Comparison of ENCODE assay signal across 18 mouse cellular contexts in the genomic region with DNA sequence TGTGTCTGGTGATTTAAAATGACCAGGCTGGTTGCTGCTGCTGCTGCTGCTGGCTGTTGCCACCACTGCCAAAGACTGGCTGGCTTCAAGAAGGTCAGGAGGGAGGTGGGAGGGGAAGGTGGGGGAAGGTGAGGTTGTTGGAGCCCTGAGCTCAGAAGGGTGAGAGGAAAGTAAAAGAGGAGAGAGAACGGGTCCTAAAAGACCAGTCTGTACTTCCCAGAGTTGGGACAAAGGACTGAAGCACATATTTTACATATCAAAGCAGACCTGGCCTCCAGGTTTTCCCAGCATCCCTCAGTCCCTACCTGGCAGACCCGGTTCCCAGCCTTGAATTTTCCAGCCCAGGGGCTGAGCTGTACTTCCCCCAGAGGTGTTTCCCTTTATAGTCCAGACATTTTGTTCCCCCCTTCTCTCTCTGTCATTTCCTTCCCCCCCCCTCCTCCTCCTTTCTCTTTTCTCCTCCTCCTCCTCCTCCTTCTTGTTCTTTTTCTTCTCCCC. TPM values are rescaled to one million over a fixed set of nuclear protein-coding genes. Genes with fewer than 3 reads are reported as not detected.
A peak's percentile ranks its signal among the peaks of the same experiment; 100 is the strongest.
DNase-seq lines count a peak whose midpoint lies in the region; ATAC-seq and TF ChIP-seq lines count a peak whose summit lies in the region.
"Had no signal": no experiment of that assay in that cellular context is flagged by ENCODE, and none has a peak within 500 bp of the region (broad histone marks: within the 10 kb centered on the region; RNA-seq: fewer than 3 reads in every experiment).

No protein-coding gene starts in this region.

- no peaks in the 10 kb centered on the region for H3K27me3 ChIP-seq in intestine, embryonic 15.5 days (replicated peaks)
- H3K27me3 ChIP-seq in intestine, embryonic 16.5 days (replicated peaks; ENCODE audit: control insufficient read depth, insufficient read depth, low read length) = no peaks in the 10 kb centered on the region
- no peaks in the 10 kb centered on the region for H3K27me3 ChIP-seq in kidney, postnatal 0 days (ENCODE audit: insufficient read depth, low read length)
- peaks cover 5% of the 10 kb centered on the region; the same call in 1 of the 2 replicates for H3K27me3 ChIP-seq in heart, embryonic 10.5 days (ENCODE audit: insufficient read depth, poor library complexity, severe bottlenecking)
- H3K27me3 ChIP-seq: limb, embryonic 13.5 days had no signal

- no peak overlapping the region for H3K27ac ChIP-seq in intestine, embryonic 15.5 days
- H3K27ac ChIP-seq in intestine, embryonic 16.5 days (ENCODE audit: low read length) = no peak overlapping the region
- peak overlapping the region; percentile 25; the same call in 1 of the 2 replicates for H3K27ac ChIP-seq in kidney, postnatal 0 days
- H3K27ac ChIP-seq in heart, embryonic 10.5 days = no peak overlapping the region
- H3K27ac ChIP-seq: hindbrain, embryonic 14.5 days; left cerebral cortex, adult 2 months; limb, embryonic 13.5 days; liver, embryonic 14.5 days had no signal

- no peak for TF ChIP-seq CTCF in kidney, postnatal 0 days (IDR thresholded peaks at IDR 0.05; ENCODE audit: low read depth)

- no peak overlapping the region for H3K4me2 ChIP-seq in intestine, embryonic 15.5 days (replicated peaks)
- no peak overlapping the region for H3K4me2 ChIP-seq in intestine, embryonic 16.5 days (ENCODE audit: low read depth, low read length)
- no peak overlapping the region for H3K4me2 ChIP-seq in kidney, postnatal 0 days (ENCODE audit: low read length)
- H3K4me2 ChIP-seq: hindbrain, embryonic 14.5 days; limb, embryonic 13.5 days had no signal

- peak; percentile 62 for DNase-seq in ES-CJ7 (ENCODE audit: low read depth, low spot score)
- peak; percentile 28 for DNase-seq in WW6 (ENCODE audit: low read depth, low spot score)
- DNase-seq in kidney, postnatal 0 days (ENCODE audit: low spot score) = no peak
- no peak for DNase-seq in ovary, postnatal 14 days (ENCODE audit: low spot score)
- no peak for DNase-seq in heart, embryonic 10.5 days (ENCODE audit: low spot score)
- DNase-seq in thymus, postnatal 25 days = no peak
- DNase-seq: cerebellum, adult 9-10 months; heart, adult 18-20 months; lung, postnatal 10 days had no signal

- no peak overlapping the region for H3K9ac ChIP-seq in intestine, embryonic 15.5 days
- no peak overlapping the region for H3K9ac ChIP-seq in intestine, embryonic 16.5 days (ENCODE audit: low read depth, low read length)
- H3K9ac ChIP-seq in kidney, postnatal 0 days (ENCODE audit: low read depth, low read length) = no peak overlapping the region
- H3K9ac ChIP-seq: hindbrain, embryonic 14.5 days; limb, embryonic 13.5 days; liver, embryonic 14.5 days had no signal

- H3K9me3 ChIP-seq in intestine, embryonic 15.5 days = no peaks in the 10 kb centered on the region
- no peaks in the 10 kb centered on the region for H3K9me3 ChIP-seq in intestine, embryonic 16.5 days (ENCODE audit: control insufficient read depth, low read length)
- H3K9me3 ChIP-seq in kidney, postnatal 0 days (replicated peaks; ENCODE audit: low read length) = no peaks in the 10 kb centered on the region
- no peaks in the 10 kb centered on the region for H3K9me3 ChIP-seq in heart, embryonic 10.5 days
- H3K9me3 ChIP-seq: limb, embryonic 13.5 days; megakaryocyte, embryonic 14.5 days had no signal

- no peaks in the 10 kb centered on the region for H3K36me3 ChIP-seq in intestine, embryonic 15.5 days
- H3K36me3 ChIP-seq in intestine, embryonic 16.5 days (ENCODE audit: control insufficient read depth, insufficient read depth, low read length) = no peaks in the 10 kb centered on the region
- H3K36me3 ChIP-seq in kidney, postnatal 0 days (ENCODE audit: insufficient read depth, low read length) = no peaks in the 10 kb centered on the region
- H3K36me3 ChIP-seq in heart, embryonic 10.5 days = no peaks in the 10 kb centered on the region
- H3K36me3 ChIP-seq: limb, embryonic 13.5 days had no signal

- H3K4me3 ChIP-seq in intestine, embryonic 15.5 days (replicated peaks) = no peak overlapping the region
- no peak overlapping the region for H3K4me3 ChIP-seq in intestine, embryonic 16.5 days (ENCODE audit: low read length)
- no peak overlapping the region for H3K4me3 ChIP-seq in kidney, postnatal 0 days (replicated peaks; ENCODE audit: low read depth, low read length)
- no peak overlapping the region for H3K4me3 ChIP-seq in heart, embryonic 10.5 days
- H3K4me3 ChIP-seq: left cerebral cortex, adult 2 months; limb, embryonic 13.5 days; megakaryocyte, embryonic 14.5 days had no signal

- peak; percentile 45 for ATAC-seq in intestine, embryonic 15.5 days
- no peak for ATAC-seq in intestine, embryonic 16.5 days
- no peak for ATAC-seq in kidney, postnatal 0 days (replicated peaks; ENCODE audit: low FRiP score, low read depth)
- ATAC-seq: activated CD4-positive, CD25-positive, alpha-beta regulatory T cell, adult 4 months; CD4-positive, CD25-positive, alpha-beta regulatory T cell, adult 4 months had no signal

- 9% methylated on average over 2 of the region's 2 CpGs for WGBS in intestine, embryonic 15.5 days
- 11% methylated on average over 2 of the region's 2 CpGs for WGBS in intestine, embryonic 16.5 days
- 0% methylated on average over 2 of the region's 2 CpGs for WGBS in kidney, postnatal 0 days
- 6% methylated on average over 2 of the region's 2 CpGs for WGBS in heart, embryonic 10.5 days

- 0 out of 2 replicates have a peak, but pooled peaks cover 4% of the 10 kb centered on the region for H3K4me1 ChIP-seq in intestine, embryonic 15.5 days (replicated peaks)
- H3K4me1 ChIP-seq in intestine, embryonic 16.5 days (ENCODE audit: control insufficient read depth, insufficient read depth, low read length) = 0 out of 2 replicates have a peak, but pooled peaks cover 4% of the 10 kb centered on the region
- no peaks in the 10 kb centered on the region for H3K4me1 ChIP-seq in kidney, postnatal 0 days (replicated peaks; ENCODE audit: insufficient read depth, low read length)
- H3K4me1 ChIP-seq in heart, embryonic 10.5 days = 0 out of 2 replicates have a peak, but pooled peaks cover 8% of the 10 kb centered on the region

RNA-seq across cellular contexts. Expression of gene Tes, which starts 32.7 kb away (rescaled TPM):
- polyA plus RNA-seq in intestine, embryonic 15.5 days (2015; fragmentation: Nextera tagmentation; extraction: Ambion mirVana) = 94.3 and 98.5 TPM in 2 replicates
- 90.1 and 97.0 TPM in 2 replicates for polyA plus RNA-seq in intestine, embryonic 16.5 days (2015; fragmentation: Nextera tagmentation; extraction: Ambion mirVana)
- polyA plus RNA-seq in kidney, postnatal 0 days (2015; fragmentation: Nextera tagmentation; extraction: Ambion mirVana) = 70.8 and 75.1 TPM in 2 replicates
- 12.3 and 38.0 TPM in 2 replicates for polyA plus RNA-seq in heart, embryonic 10.5 days (2016; fragmentation: Nextera tagmentation; extraction: Ambion mirVana)

Comparison
In these comparisons a context has a peak if more than half of its experiments do, and no peak if none do; other contexts are left out.
1. DNase-seq: peak in ES-CJ7 (single experiment) and WW6 (single experiment); none in kidney, postnatal 0 days (single experiment), ovary, postnatal 14 days (single experiment), heart, embryonic 10.5 days (single experiment) and thymus, postnatal 25 days (single experiment).